Mouse (Mus musculus) liver, embryonic 16.5 days (tissue): ENCODE data around the gene Cryba4. TPM values are rescaled to one million over a fixed set of nuclear protein-coding genes. Genes with fewer than 3 reads are reported as not detected.

Source experiments
- ATAC-seq: fragments of 200-750 bp; cut with Nextera tagmentation; 2 replicates; pipeline ENCODE4 v1.8.0; 2017; ENCODE audit warnings: low read depth, mild to moderate bottlenecking, moderate number of reproducible peaks, moderate library complexity
- H3K27ac ChIP-seq: fragments of 300-500 bp; sonication (generic); 2 replicates; pipeline ENCODE4 v1.5.1; 2014; ENCODE audit warnings: mild to moderate bottlenecking, low read length
- H3K27me3 ChIP-seq: fragments of 300-500 bp; sonication (generic); 2 replicates; pipeline ENCODE4 v1.6.1; 2014; ENCODE audit warnings: low read depth, low read length, mixed read lengths; ENCODE audit not compliant: control insufficient read depth, insufficient read depth
- H3K36me3 ChIP-seq: fragments of 300-500 bp; sonication (generic); 2 replicates; pipeline ENCODE4 v1.6.1; 2014; ENCODE audit warnings: mild to moderate bottlenecking; ENCODE audit not compliant: control insufficient read depth, insufficient read depth
- H3K4me1 ChIP-seq: fragments of 300-500 bp; sonication (generic); 2 replicates; pipeline ENCODE4 v1.6.1; 2014; ENCODE audit warnings: low read depth, low read length, mixed read lengths; ENCODE audit not compliant: control insufficient read depth
- H3K4me2 ChIP-seq: fragments of 300-500 bp; sonication (generic); 2 replicates; pipeline ENCODE4 v1.6.1; 2014; ENCODE audit warnings: low read depth, low read length, mixed read lengths
- H3K4me3 ChIP-seq: fragments of 300-500 bp; sonication (generic); 2 replicates; pipeline ENCODE4 v1.5.1; 2014; ENCODE audit warnings: low read depth, mild to moderate bottlenecking, low read length
- H3K9ac ChIP-seq: fragments of 300-500 bp; sonication (generic); 2 replicates; pipeline ENCODE4 v1.6.1; 2014; ENCODE audit warnings: low read depth, low read length
- H3K9me3 ChIP-seq: fragments of 300-500 bp; sonication (generic); replicated peaks from 2 replicates; pipeline ENCODE4 v1.6.1; 2016; ENCODE audit warnings: low read length; ENCODE audit not compliant: control insufficient read depth
- WGBS: fragments of 180-500 bp; shearing (Covaris S2); extraction: QIAGEN DNeasy Blood & Tissue Kit; methylation state at CpG from one replicate; pipeline ENCODE4 v1.1.7; 2014; ENCODE audit not compliant: insufficient replicate concordance; 5-methylcytosine and 5-hydroxymethylcytosine counted together
- polyA plus RNA-seq: library from polyadenylated mRNA; unstranded; fragments of >200 nt; fragmentation: Nextera tagmentation; extraction: Ambion mirVana; gene quantifications from 2 replicates; pipeline ENCODE4 v1.2.1, GENCODE M21; 2015

Gene Cryba4
- polyA plus RNA-seq, 1 experiment from 2014 or later: 0.67 TPM

DNA sequence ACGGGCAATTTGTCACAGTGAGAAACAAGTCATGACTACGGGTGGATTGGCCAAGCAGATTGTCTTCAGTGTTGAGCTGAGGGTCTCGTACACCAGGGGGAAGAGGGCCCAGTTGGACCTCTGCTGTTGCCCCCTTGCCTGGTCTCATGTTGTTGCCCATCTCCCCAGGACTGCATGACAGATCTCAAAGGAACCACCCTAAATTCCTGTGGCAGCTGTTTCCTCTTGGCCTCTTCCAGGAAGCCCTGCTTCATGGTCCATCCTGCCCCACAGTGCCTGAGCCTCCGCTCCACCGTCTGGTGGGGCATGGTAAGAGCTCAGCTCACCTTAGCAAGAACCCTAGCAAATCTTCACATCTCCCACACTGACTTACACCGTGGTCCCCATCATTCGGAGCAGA, 40.4 kb downstream of the Cryba4 start:
- Histone ChIP-seq H3K9me3 (no peaks in the 10 kb centered on the region), H3K9ac (no peak overlapping the region), H3K4me3 (no peak overlapping the region), H3K36me3 (no peaks in the 10 kb centered on the region), H3K4me2 (no peak overlapping the region), H3K27ac (no peak overlapping the region), H3K4me1 (no peaks in the 10 kb centered on the region), H3K27me3 (no peaks in the 10 kb centered on the region)
- WGBS: 72% methylated on average over 7 of the region's 7 CpGs
- ATAC-seq: no peak

DNA sequence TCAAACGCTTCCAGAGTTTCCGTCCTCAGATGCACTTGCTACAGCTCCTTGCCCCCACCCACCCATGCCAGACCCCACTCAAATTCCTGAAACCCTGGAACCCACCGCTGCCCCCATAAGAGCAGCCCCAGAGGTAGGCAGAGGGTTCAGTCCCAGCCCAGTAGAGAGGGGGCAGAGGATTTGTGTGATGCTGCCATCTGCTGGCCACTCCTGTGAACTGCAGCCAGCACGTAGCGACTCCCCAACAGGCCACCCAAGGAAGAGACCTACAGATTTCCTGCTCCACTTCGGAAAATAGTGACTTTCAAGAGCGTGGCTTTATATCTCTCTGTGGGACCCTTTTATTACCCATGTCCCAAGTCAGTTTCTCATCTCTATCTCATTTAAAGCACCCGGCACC, 42.2 kb downstream of the Cryba4 start:
- ATAC-seq: no peak
- Histone ChIP-seq H3K4me2 (no peak overlapping the region), H3K9me3 (no peaks in the 10 kb centered on the region), H3K36me3 (no peaks in the 10 kb centered on the region), H3K4me3 (no peak overlapping the region), H3K4me1 (no peaks in the 10 kb centered on the region), H3K9ac (no peak overlapping the region), H3K27me3 (no peaks in the 10 kb centered on the region), H3K27ac (no peak overlapping the region)
- WGBS: 29% methylated on average over 8 of the region's 8 CpGs

DNA sequence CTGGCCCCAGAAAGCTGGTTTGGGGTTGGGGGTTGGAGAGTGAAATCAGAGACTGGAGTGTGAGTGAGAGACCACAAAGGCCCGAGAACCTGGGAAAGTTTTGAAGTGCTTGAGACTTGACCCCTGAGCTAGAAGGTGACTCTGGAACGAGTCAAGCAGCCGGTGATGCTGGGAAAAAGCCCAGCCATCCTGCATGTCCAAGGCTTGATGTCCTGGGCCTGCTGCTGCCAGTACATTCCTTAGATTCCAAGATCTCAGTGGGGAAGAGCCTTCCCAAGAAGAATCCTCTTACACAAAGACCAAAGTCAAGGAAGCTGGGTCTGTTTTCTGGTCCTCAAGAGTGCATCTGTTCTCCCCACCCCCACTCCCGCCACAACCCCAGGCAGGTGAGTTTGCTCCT, 44.0 kb downstream of the Cryba4 start:
- H3K9me3 ChIP-seq: no peaks in the 10 kb centered on the region
- H3K4me2 ChIP-seq: no peak overlapping the region
- H3K4me3 ChIP-seq: no peak overlapping the region
- H3K36me3 ChIP-seq: no peaks in the 10 kb centered on the region
- WGBS: 43% methylated on average over 4 of the region's 4 CpGs
- H3K4me1 ChIP-seq: no peaks in the 10 kb centered on the region
- H3K9ac ChIP-seq: no peak overlapping the region
- no peak for ATAC-seq
- H3K27ac ChIP-seq: no peak overlapping the region
- H3K27me3 ChIP-seq: no peaks in the 10 kb centered on the region

DNA sequence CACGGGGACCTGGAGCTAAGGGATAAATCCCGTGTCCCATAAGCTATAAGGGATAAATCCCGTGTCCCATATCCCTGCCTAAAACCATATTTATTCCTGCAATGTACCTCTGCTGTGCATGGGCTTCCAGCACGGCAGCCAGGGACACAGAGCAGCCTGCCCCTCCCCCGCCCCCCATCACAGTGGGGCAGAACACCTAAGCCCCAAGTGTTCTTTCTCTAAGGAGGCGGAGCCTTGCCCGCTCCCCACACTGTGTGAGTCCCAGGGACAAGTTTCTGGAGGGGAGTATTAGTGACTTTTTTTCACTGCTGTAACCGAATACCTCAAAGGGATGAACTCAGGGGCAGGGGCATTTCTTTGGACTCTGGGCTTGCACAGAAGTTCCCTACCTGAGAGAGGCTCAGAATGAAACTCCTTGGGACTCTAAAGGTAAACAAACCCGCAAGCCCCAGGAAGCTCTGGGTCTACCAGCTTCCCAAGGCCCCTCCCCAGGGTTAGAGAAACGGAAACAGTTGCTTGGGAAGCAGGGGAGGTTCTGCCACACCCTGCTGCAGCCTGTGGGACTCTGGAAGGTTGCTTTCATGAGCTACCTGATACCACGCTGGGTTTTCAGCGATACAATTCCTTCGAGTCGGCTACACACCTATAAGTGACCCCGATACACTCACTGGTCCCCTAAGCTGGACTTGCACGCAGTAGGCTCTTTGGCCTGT, 45.6 kb downstream of the Cryba4 start:
- no peaks in the 10 kb centered on the region for H3K4me1 ChIP-seq
- H3K4me2 ChIP-seq: no peak overlapping the region
- no peaks in the 10 kb centered on the region for H3K27me3 ChIP-seq
- H3K9ac ChIP-seq: no peak overlapping the region
- no peaks in the 10 kb centered on the region for H3K36me3 ChIP-seq
- no peak overlapping the region for H3K4me3 ChIP-seq
- H3K9me3 ChIP-seq: no peaks in the 10 kb centered on the region
- WGBS: 31% methylated on average over 16 of the region's 16 CpGs
- ATAC-seq: no peak
- no peak overlapping the region for H3K27ac ChIP-seq

DNA sequence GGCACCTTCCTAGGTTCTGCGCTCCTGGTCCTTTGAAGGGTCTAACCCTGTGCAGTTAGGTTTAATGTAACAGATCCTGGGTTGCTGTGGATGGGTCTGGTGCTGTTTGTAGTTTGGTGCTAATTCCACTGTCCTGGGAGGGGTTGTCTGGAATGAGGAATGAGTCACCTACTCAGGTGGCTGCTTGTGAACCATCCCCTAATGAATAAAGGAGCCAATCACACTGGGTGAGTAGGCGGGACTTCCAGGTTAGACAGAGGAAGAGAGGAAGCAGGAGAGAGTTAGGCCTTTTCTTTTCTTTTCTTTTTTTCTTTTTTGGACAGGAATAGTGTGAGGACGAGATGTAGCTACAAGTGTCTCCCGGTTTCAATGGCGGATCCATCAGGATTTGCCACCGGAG, 52.7 kb downstream of the Cryba4 start:
- Histone ChIP-seq H3K4me1 (no peaks in the 10 kb centered on the region), H3K4me3 (no peak overlapping the region), H3K4me2 (no peak overlapping the region), H3K9ac (no peak overlapping the region), H3K27ac (no peak overlapping the region), H3K9me3 (no peaks in the 10 kb centered on the region), H3K36me3 (no peaks in the 10 kb centered on the region), H3K27me3 (no peaks in the 10 kb centered on the region)
- WGBS: 65% methylated on average over 6 of the region's 6 CpGs
- ATAC-seq: no peak

Other genes with a start within 250 kb of the Cryba4 start
- 0.28 and 0.32 TPM in 2 replicates for gene Crybb1, start 3.3 kb upstream of the Cryba4 start, polyA plus RNA-seq
- 38.5 and 38.8 TPM in 2 replicates for gene Tpst2, start 24.2 kb upstream of the Cryba4 start, polyA plus RNA-seq
- gene Tfip11, start 73.8 kb upstream of the Cryba4 start, polyA plus RNA-seq: 11.8 and 12.6 TPM in 2 replicates
- 12.6 and 12.9 TPM in 2 replicates for gene Srrd, start 90.5 kb upstream of the Cryba4 start, polyA plus RNA-seq
- 10.9 and 11.8 TPM in 2 replicates for gene Hps4, start 90.6 kb upstream of the Cryba4 start, polyA plus RNA-seq
- 0.04 and 0.13 TPM in 2 replicates for gene Gm6583, start 103.5 kb upstream of the Cryba4 start, polyA plus RNA-seq
- not detected in 2 replicates for gene Asphd2, start 142.3 kb upstream of the Cryba4 start, polyA plus RNA-seq
- not detected in 2 replicates for gene Gm6588, start 196.9 kb upstream of the Cryba4 start, polyA plus RNA-seq